ENCODE assay signal across 13 mouse cellular contexts in the genomic region with DNA sequence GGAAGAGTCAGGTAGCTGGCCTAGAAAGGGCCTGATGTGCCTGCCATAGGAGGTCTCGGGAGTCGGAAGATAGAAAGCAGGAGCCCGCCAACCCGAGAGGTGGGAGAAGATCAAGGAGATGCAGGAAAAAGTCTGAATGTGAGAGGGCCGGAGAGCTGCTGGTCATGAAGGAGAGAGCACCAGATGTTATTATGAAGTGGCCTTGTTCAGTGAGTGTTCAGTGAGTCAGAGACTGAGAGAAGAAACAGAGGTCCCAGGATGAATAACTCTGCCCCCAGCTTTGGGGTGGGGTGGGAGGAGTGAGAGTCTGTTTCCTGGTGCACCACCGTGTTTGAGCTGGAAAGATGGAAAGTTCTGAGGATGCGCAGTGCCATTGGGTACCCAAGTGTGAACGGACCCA.
"Had no signal": no experiment of that assay in that cellular context is flagged by ENCODE, and none has a peak within 500 bp of the region (broad histone marks: within the 10 kb centered on the region; RNA-seq: fewer than 3 reads in every experiment).

No protein-coding gene starts in this region.

- DNase-seq: kidney, postnatal 36 days; layer of hippocampus, adult 9-11 months; layer of hippocampus, postnatal 36 days; lung, adult 18-20 months; lung, postnatal 36 days; midbrain, embryonic 14.5 days; right cerebral cortex, postnatal 4 days; spleen, adult 18-20 months; thymus, postnatal 36 days had no signal

- H3K27me3 ChIP-seq: limb, embryonic 13.5 days; neural tube, embryonic 12.5 days had no signal

- H3K27ac ChIP-seq: kidney, postnatal 0 days; limb, embryonic 13.5 days; liver, embryonic 14.5 days; neural tube, embryonic 12.5 days had no signal

- H3K4me3 ChIP-seq: limb, embryonic 13.5 days; neural tube, embryonic 12.5 days had no signal

- H3K9ac ChIP-seq: limb, embryonic 13.5 days; liver, embryonic 14.5 days; neural tube, embryonic 12.5 days had no signal

- H3K4me2 ChIP-seq: limb, embryonic 13.5 days; neural tube, embryonic 12.5 days had no signal

- H3K36me3 ChIP-seq: limb, embryonic 13.5 days; neural tube, embryonic 12.5 days had no signal
